ENCODE assay signal across 15 mouse cellular contexts in genomic region chr12:57514552-57514951, GRCm38 (mm10). TPM values are rescaled to one million over a fixed set of nuclear protein-coding genes. Genes with fewer than 3 reads are reported as not detected.
"Had no signal": no experiment of that assay in that cellular context is flagged by ENCODE, and none has a peak within 500 bp of the region (broad histone marks: within the 10 kb centered on the region; RNA-seq: fewer than 3 reads in every experiment).

No protein-coding gene starts in this region.

- H3K9ac ChIP-seq: liver, embryonic 13.5 days; liver, postnatal 0 days; midbrain, embryonic 12.5 days had no signal

- H3K9me3 ChIP-seq: limb, embryonic 10.5 days; liver, embryonic 13.5 days; megakaryocyte, embryonic 14.5 days; midbrain, embryonic 12.5 days had no signal

- H3K4me1 ChIP-seq: limb, embryonic 10.5 days; liver, embryonic 13.5 days; megakaryocyte, embryonic 14.5 days; midbrain, embryonic 12.5 days had no signal

- H3K4me2 ChIP-seq: liver, embryonic 13.5 days; midbrain, embryonic 12.5 days had no signal

- H3K27me3 ChIP-seq: liver, embryonic 13.5 days; megakaryocyte, embryonic 14.5 days had no signal

- H3K36me3 ChIP-seq: limb, embryonic 10.5 days; liver, embryonic 13.5 days; midbrain, embryonic 12.5 days had no signal

- DNase-seq: kidney, adult 8-10 months; kidney, postnatal 36 days; liver, embryonic 13.5 days; liver, postnatal 0 days; right cerebral cortex, postnatal 25 days; thymus, adult 18-20 months; thymus, postnatal 14 days had no signal

- ATAC-seq: liver, postnatal 0 days had no signal

- H3K4me3 ChIP-seq: limb, embryonic 10.5 days; liver, embryonic 13.5 days; megakaryocyte, embryonic 14.5 days; midbrain, embryonic 12.5 days had no signal

- H3K27ac ChIP-seq: limb, embryonic 10.5 days; liver, embryonic 13.5 days; macrophage; midbrain, embryonic 12.5 days had no signal

RNA-seq across cellular contexts. Expression of gene Foxa1, which starts 32.2 kb away (rescaled TPM):
- total RNA-seq: layer of hippocampus, adult 18-20 months; layer of hippocampus, postnatal 14 days; left cerebral cortex, adult 18-20 months; left cerebral cortex, postnatal 10 days had no signal
- polyA plus RNA-seq: limb, embryonic 10.5 days; macrophage had no signal

RNA-seq across cellular contexts. Expression of gene Ttc6, which starts 49.4 kb away (rescaled TPM):
- polyA plus RNA-seq: macrophage had no signal
